Mouse (Mus musculus) midbrain, embryonic 16.5 days (tissue): Measurements from ENCODE around the gene 9130019O22Rik. TPM values are rescaled to one million over a fixed set of nuclear protein-coding genes. Genes with fewer than 3 reads are reported as not detected.

ENCODE experiments used
- ATAC-seq: fragments of 200-750 bp; cut with Nextera tagmentation; 2 replicates; pipeline ENCODE4 v1.8.0; 2017; ENCODE audit warnings: moderate TSS enrichment
- H3K27ac ChIP-seq: fragments of 300-500 bp; sonication (generic); 2 replicates; pipeline ENCODE4 v1.5.1; 2014; ENCODE audit warnings: mild to moderate bottlenecking, low read length, mixed read lengths
- H3K27me3 ChIP-seq: fragments of 300-500 bp; sonication (generic); 2 replicates; pipeline ENCODE4 v1.6.1; 2014; ENCODE audit warnings: low read depth, low read length, mixed read lengths; ENCODE audit not compliant: control insufficient read depth, insufficient read depth
- H3K36me3 ChIP-seq: fragments of 300-500 bp; sonication (generic); 2 replicates; pipeline ENCODE4 v1.6.1; 2014; ENCODE audit warnings: mild to moderate bottlenecking, low read length, moderate library complexity, mixed read lengths; ENCODE audit not compliant: control insufficient read depth, insufficient read depth
- H3K4me1 ChIP-seq: fragments of 300-500 bp; sonication (generic); 2 replicates; pipeline ENCODE4 v1.6.1; 2014; ENCODE audit warnings: mild to moderate bottlenecking, low read length, mixed read lengths; ENCODE audit not compliant: control insufficient read depth, insufficient read depth
- H3K4me2 ChIP-seq: fragments of 300-500 bp; sonication (generic); 2 replicates; pipeline ENCODE4 v1.6.1; 2014; ENCODE audit warnings: mild to moderate bottlenecking, low read length, mixed read lengths
- H3K4me3 ChIP-seq: fragments of 300-500 bp; sonication (generic); 2 replicates; pipeline ENCODE4 v1.5.1; 2014; ENCODE audit warnings: low read depth, mild to moderate bottlenecking, low read length, moderate library complexity, mixed read lengths
- H3K9ac ChIP-seq: fragments of 300-500 bp; sonication (generic); 2 replicates; pipeline ENCODE4 v1.6.1; 2014; ENCODE audit warnings: low read depth, low read length, mixed read lengths
- H3K9me3 ChIP-seq: fragments of 300-500 bp; sonication (generic); replicated peaks from 2 replicates; pipeline ENCODE4 v1.6.1; 2014; ENCODE audit warnings: mild to moderate bottlenecking, low read length, mixed read lengths; ENCODE audit not compliant: control insufficient read depth, poor library complexity, severe bottlenecking
- WGBS: fragments of 180-500 bp; shearing (Covaris S2); extraction: QIAGEN DNeasy Blood & Tissue Kit; methylation state at CpG from one replicate; pipeline ENCODE4 v1.1.7; 2014; 5-methylcytosine and 5-hydroxymethylcytosine counted together
- polyA plus RNA-seq: library from polyadenylated mRNA; unstranded; fragments of >200 nt; fragmentation: Nextera tagmentation; extraction: Ambion mirVana; gene quantifications from 2 replicates; pipeline ENCODE4 v1.2.1, GENCODE M21; 2015

9130019O22Rik gene
- 4.6 and 5.4 TPM in 2 replicates for polyA plus RNA-seq

DNA sequence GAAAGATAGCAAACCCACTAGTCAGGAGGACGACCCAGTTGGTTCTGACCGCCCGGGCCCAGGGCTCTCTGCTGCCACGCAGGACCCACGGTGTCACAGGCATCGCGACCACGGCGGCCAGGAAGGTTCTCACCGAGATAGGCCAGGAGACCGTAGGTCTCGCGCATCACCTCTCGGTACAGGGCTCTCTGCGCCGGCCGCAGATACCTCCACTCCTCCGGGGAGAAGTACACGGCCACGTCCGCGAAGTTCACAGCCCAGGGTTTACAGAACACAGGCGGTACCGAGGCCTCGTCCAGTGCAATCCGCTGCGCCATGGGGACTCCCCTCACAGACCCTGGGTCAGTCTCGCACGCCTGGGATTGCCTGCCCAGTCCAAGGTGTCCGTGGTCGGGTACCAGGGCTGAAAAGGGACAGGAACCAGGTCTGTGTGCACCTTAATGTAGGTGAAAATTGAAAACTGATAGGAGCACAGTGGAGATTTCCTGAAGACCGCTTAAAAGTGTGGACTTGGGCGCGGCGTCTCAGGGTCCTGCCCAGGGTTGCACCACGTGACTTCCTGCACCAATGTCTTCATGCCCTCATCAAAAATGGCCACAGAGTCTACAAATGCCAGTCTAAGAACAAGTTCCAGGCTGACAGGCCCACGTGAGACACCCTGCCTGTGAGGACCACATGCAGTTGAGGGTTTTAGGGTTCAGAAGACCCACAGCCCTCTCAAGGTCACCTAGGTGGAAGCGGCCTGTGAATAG lies at the start of gene 9130019O22Rik:
Gene 9130019O22Rik, minus strand, starts transcription at position 526 of the 752 bp plus-strand sequence.
- Histone ChIP-seq H3K4me3 (peak within 1 kb of the TSS; percentile 57), H3K9ac (peak within 1 kb of the TSS; percentile 76), H3K9me3 (no peaks in the 10 kb centered on the region), H3K36me3 (peaks cover 3% of the 10 kb centered on the region; the same call in 1 of the 2 replicates), H3K4me2 (peak within 1 kb of the TSS; percentile 70), H3K4me1 (peaks cover 4% of the 10 kb centered on the region; the same call in 1 of the 2 replicates), H3K27me3 (no peaks in the 10 kb centered on the region), H3K27ac (peak within 1 kb of the TSS; percentile 15)
- 15% methylated on average over 38 of the region's 38 CpGs for WGBS
- ATAC-seq = peak; percentile 85

DNA sequence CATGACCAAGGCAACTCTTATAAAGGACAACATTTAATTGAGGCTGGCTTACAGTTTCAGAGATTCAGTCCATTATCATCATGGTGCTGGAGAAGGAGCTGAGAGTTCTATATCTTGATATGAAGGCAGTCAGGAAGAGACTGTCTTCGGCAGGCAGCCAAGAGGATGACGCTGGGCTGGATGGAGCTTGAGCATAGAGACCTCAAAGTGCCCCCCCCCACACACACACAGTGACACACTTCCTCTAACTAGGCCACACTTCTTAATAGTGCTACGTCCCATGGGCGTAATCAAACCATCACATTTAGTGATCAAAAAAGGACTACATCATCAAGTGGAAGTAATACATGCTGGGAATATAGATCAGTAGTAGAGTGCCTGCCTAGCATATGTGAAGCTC lies 48.2 kb upstream of the 9130019O22Rik start:
- H3K4me2 ChIP-seq = no peak overlapping the region
- ATAC-seq = no peak
- H3K4me1 ChIP-seq = no peaks in the 10 kb centered on the region
- H3K4me3 ChIP-seq = no peak overlapping the region
- no peak overlapping the region for H3K27ac ChIP-seq
- H3K9me3 ChIP-seq = no peaks in the 10 kb centered on the region; the same call in 1 of the 2 replicates
- no peaks in the 10 kb centered on the region for H3K36me3 ChIP-seq
- WGBS = 91% methylated on average over 4 of the region's 4 CpGs
- no peaks in the 10 kb centered on the region for H3K27me3 ChIP-seq
- no peak overlapping the region for H3K9ac ChIP-seq

DNA sequence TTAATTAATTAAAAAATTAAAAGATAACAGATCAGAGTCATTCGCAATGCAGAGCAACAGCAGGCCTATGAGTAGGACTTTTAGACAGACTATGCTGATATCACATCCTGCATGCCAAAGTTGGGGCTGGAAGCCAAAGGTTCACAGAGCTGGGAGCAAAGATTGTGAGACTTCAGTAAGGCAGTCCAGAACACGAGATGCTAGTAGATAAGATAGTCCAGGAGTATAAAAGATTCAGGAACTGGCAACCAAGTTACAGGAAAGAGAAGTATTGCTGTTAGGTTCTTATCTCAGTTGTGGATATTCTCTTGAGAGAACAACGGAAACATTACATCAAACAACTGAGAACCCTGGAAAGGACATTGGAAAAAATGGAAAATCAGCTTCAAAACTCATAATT lies 39.4 kb upstream of the 9130019O22Rik start:
- 79% methylated on average over 3 of the region's 3 CpGs for WGBS
- Histone ChIP-seq H3K36me3 (no peaks in the 10 kb centered on the region), H3K4me3 (no peak overlapping the region), H3K27ac (no peak overlapping the region), H3K27me3 (no peaks in the 10 kb centered on the region), H3K9ac (no peak overlapping the region), H3K4me2 (no peak overlapping the region), H3K4me1 (peaks cover under 1% of the 10 kb centered on the region), H3K9me3 (no peaks in the 10 kb centered on the region)
- no peak for ATAC-seq

DNA sequence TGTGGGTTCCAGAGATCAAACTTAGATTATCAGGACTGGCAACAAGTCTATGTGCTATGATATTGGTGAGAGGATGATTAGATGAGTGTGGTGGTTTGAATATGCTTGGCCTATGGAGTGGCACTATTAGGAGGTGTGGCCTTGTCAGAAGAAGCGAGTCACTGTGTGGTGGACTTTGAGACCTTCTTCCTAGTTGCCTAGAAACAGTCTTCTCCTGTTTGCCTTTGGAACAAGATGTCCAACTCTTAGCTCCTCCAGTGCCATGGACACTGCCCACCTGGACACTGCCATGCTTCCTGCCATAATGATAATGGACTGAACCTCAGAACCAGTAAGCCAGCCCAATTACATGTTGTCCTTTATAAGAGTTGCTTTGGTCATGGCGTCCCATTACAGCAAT lies 38.9 kb upstream of the 9130019O22Rik start:
- Histone ChIP-seq H3K9me3 (no peaks in the 10 kb centered on the region), H3K4me1 (peaks cover 5% of the 10 kb centered on the region), H3K36me3 (no peaks in the 10 kb centered on the region), H3K9ac (no peak overlapping the region), H3K4me2 (no peak overlapping the region), H3K4me3 (no peak overlapping the region), H3K27ac (no peak overlapping the region), H3K27me3 (no peaks in the 10 kb centered on the region)
- WGBS = 97% methylated on average over 2 of the region's 2 CpGs
- ATAC-seq = no peak

DNA sequence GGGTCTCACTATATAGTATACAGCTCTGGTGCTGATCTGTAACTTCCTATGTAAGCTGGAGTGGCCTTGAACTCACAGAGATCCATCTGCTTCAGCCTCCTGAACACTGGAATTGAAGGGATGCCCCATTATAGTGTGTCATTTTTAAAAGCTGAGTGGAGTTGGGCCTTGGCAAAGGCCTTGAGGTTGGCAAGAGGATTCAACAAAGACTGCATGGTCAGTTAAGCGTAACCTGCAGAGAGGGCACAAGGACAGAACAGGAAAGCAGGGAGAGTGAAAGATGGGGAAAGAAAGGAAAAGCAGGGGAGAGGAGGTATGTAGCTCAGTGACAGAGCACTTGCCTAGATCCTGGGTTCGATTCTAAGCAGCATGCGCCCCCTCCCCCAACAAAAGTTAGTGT lies 38.3 kb upstream of the 9130019O22Rik start:
- H3K4me1 ChIP-seq = peaks cover 5% of the 10 kb centered on the region
- no peaks in the 10 kb centered on the region for H3K27me3 ChIP-seq
- no peak overlapping the region for H3K9ac ChIP-seq
- no peaks in the 10 kb centered on the region for H3K9me3 ChIP-seq
- no peak overlapping the region for H3K4me2 ChIP-seq
- no peak for ATAC-seq
- no peaks in the 10 kb centered on the region for H3K36me3 ChIP-seq
- H3K27ac ChIP-seq = no peak overlapping the region
- WGBS = 85% methylated on average over 3 of the region's 3 CpGs
- H3K4me3 ChIP-seq = no peak overlapping the region

DNA sequence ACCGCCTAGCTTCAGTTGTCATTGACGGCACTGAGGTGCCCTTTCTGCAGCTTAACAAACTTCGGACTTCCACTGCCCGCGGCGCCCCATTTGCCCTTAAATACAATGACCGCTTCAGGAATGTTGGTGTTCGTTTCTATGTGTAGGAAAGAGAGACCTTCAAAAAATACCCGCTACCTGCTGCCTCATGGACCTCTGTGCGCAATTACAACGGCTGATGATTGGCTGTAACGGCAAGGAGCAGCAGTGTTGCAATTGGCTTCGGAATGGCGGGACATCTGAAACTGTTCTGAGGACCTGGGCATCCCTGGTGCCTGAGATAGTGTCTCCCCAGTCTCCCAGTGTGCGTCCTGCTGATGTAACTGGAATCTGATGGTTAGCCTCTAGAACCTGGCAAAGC lies 35.3 kb upstream of the 9130019O22Rik start:
- peaks cover 5% of the 10 kb centered on the region for H3K4me1 ChIP-seq
- under 1% methylated on average over 15 of the region's 15 CpGs for WGBS
- peak overlapping the region; percentile 93 for H3K4me2 ChIP-seq
- H3K36me3 ChIP-seq = no peaks in the 10 kb centered on the region
- peak; percentile 84 for ATAC-seq
- peak overlapping the region; percentile 82 for H3K27ac ChIP-seq
- H3K4me3 ChIP-seq = peak overlapping the region; percentile 74
- peak overlapping the region; percentile 95 for H3K9ac ChIP-seq
- no peaks in the 10 kb centered on the region for H3K9me3 ChIP-seq
- H3K27me3 ChIP-seq = no peaks in the 10 kb centered on the region

DNA sequence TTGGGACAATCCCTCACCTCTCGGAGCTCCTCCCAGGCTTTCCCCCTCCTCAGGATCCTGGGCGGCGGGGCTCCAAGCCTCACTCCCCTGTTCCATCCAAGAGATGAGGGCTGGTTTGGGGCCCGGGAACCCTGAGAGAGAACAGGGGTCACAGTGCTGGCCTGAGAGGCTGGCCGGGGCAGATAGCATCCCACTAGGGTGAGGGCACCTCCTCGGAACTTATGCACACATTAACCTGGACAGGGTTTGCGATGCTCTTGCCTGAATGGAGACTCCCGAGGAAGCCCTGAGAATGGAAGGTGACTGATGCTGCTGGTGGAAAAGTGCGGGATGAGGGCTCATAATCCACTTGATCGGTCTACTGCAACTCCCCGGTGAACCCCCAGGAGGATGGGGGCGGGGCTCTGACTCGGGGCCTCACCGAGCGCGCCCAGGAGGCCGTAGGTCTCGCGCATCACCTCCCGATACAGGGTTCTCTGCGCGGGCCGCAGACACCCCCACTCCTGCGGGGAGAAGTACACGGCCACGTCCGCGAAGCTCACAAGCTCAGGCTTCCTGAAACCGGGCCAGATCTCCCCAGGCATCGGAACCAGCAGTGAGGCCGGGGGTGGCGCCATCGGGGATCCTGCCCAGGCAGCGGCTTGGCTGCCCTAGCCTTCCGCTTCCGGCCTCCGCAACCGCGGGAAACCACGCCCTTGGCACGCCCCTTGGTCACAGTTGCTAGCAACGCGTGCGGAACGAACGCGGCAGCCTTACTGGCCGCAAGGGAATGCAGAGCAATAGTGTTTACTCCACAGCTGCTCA lies 34.6 kb upstream of the 9130019O22Rik start, which contains the start of gene Zfp688:
Gene Zfp688, minus strand, starts transcription at position 681 of the 804 bp plus-strand sequence.
- peak; percentile 96 for ATAC-seq

DNA sequence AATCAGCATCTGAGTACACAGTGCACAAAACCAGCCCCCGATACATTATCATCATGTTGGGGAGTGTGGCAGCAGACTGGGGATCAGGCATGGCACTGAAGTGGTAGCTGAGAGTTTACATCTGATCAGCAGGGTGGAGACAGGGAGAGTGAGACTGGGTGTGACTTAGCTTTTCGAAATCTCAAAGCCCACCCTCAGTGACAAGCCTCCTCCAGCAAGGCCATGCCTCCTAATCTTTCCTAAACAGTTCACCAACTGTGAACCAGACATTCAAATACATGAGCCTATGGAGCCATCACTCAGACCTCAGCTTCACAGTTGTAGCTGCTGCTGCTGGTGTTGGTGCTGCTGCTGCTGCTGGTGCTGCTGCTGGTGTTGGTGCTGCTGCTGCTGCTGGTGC lies 24.5 kb upstream of the 9130019O22Rik start:
- WGBS = 73% methylated on average over 2 of the region's 2 CpGs
- Histone ChIP-seq H3K9ac (no peak overlapping the region), H3K4me3 (no peak overlapping the region), H3K27me3 (no peaks in the 10 kb centered on the region), H3K4me2 (no peak overlapping the region), H3K4me1 (no peaks in the 10 kb centered on the region), H3K36me3 (no peaks in the 10 kb centered on the region), H3K27ac (no peak overlapping the region), H3K9me3 (no peaks in the 10 kb centered on the region)
- no peak for ATAC-seq

More for the DNA sequence above, 34.6 kb upstream of the 9130019O22Rik start, which contains the start of gene Zfp688:
- peak within 1 kb of the TSS; percentile 82 for H3K27ac ChIP-seq
- H3K36me3 ChIP-seq = no peaks in the 10 kb centered on the region
- H3K27me3 ChIP-seq = no peaks in the 10 kb centered on the region
- under 1% methylated on average over 48 of the region's 48 CpGs for WGBS
- H3K4me2 ChIP-seq = peak within 1 kb of the TSS; percentile 93
- H3K4me3 ChIP-seq = peak within 1 kb of the TSS; percentile 74
- peaks cover 5% of the 10 kb centered on the region for H3K4me1 ChIP-seq
- H3K9me3 ChIP-seq = no peaks in the 10 kb centered on the region
- peak within 1 kb of the TSS; percentile 95 for H3K9ac ChIP-seq
